Mouse (Mus musculus) kidney, postnatal 0 days (tissue): ENCODE data around the gene Txk. TPM values are rescaled to one million over a fixed set of nuclear protein-coding genes. Genes with fewer than 3 reads are reported as not detected.

Experiments used
- ATAC-seq: fragments of 200-750 bp; cut with Nextera tagmentation; replicated peaks from 2 replicates; pipeline ENCODE4 v1.8.0; 2017; ENCODE audit warnings: low read depth, moderate number of reproducible peaks, moderate TSS enrichment, moderate library complexity; ENCODE audit not compliant: low FRiP score
- DNase-seq: peaks from one replicate; pipeline ENCODE4 v3.0.0-alpha.2; 2016; ENCODE audit warnings: low spot score
- H3K27ac ChIP-seq: fragments of 300-500 bp; sonication (generic); 2 replicates; pipeline ENCODE4 v1.5.1; 2014; ENCODE audit warnings: mild to moderate bottlenecking
- H3K27me3 ChIP-seq: fragments of 300-500 bp; sonication (generic); 2 replicates; pipeline ENCODE4 v1.6.1; 2014; ENCODE audit warnings: low read length, mixed read lengths; ENCODE audit not compliant: insufficient read depth
- H3K36me3 ChIP-seq: fragments of 300-500 bp; sonication (generic); 2 replicates; pipeline ENCODE4 v1.6.1; 2014; ENCODE audit warnings: low read length, mixed read lengths; ENCODE audit not compliant: insufficient read depth
- H3K4me1 ChIP-seq: fragments of 300-500 bp; sonication (generic); replicated peaks from 2 replicates; pipeline ENCODE4 v1.6.1; 2014; ENCODE audit warnings: antibody characterized with exemption, low read length, mixed read lengths; ENCODE audit not compliant: insufficient read depth
- H3K4me2 ChIP-seq: fragments of 300-500 bp; sonication (generic); 2 replicates; pipeline ENCODE4 v1.6.1; 2014; ENCODE audit warnings: mild to moderate bottlenecking, low read length, moderate library complexity, mixed read lengths
- H3K4me3 ChIP-seq: fragments of 300-500 bp; sonication (generic); replicated peaks from 2 replicates; pipeline ENCODE4 v1.5.1; 2014; ENCODE audit warnings: low read depth, low read length
- H3K9ac ChIP-seq: fragments of 300-500 bp; sonication (generic); 2 replicates; pipeline ENCODE4 v1.6.1; 2014; ENCODE audit warnings: low read depth, low read length
- H3K9me3 ChIP-seq: fragments of 300-500 bp; sonication (generic); replicated peaks from 2 replicates; pipeline ENCODE4 v1.6.1; 2016; ENCODE audit warnings: low read length, inconsistent platforms, mixed read lengths
- CTCF ChIP-seq: IDR thresholded peaks from 2 replicates; pipeline ENCODE4 v1.5.1; 2016; ENCODE audit warnings: antibody characterized with exemption, low read depth, mild to moderate bottlenecking, moderate library complexity
- WGBS: fragments of 180-500 bp; shearing (Covaris S2); extraction: QIAGEN DNeasy Blood & Tissue Kit; methylation state at CpG from one replicate; pipeline ENCODE4 v1.1.7; 2014; 5-methylcytosine and 5-hydroxymethylcytosine counted together
- polyA plus RNA-seq: library from polyadenylated mRNA; unstranded; fragments of >200 nt; fragmentation: Nextera tagmentation; extraction: Ambion mirVana; gene quantifications from 2 replicates; pipeline ENCODE4 v1.2.1, GENCODE M21; 2015

Gene Txk
- 0.45 and 0.78 TPM in 2 replicates for polyA plus RNA-seq

DNA sequence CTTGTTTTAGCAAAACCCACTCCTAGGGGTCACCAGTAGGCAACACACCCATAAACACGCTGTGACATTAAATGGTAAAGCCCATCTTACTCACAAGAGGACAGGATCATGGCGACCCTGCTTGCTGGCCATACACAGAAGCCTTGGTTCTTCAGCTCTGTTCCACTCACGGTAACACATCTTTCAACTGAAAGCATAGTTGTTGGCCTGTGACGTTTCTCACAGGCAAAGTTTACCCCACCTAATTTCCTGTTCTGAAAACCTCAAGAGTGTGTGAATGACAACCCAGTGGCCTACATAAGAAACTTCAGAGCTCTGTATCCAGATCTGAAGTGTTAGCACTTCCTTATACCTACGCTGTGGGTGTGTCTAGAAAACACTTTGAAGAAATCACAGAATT is at the start of gene Txk:
Gene Txk (minus strand): TSS at position 193 of the 400 bp plus-strand sequence.
- 73% methylated on average over 5 of the region's 5 CpGs for WGBS
- Histone ChIP-seq H3K27ac (no peak within 1 kb of the TSS), H3K4me1 (no peaks in the 10 kb centered on the region), H3K4me3 (no peak within 1 kb of the TSS), H3K9me3 (no peaks in the 10 kb centered on the region), H3K36me3 (0 out of 2 replicates have a peak, but pooled peaks cover 5% of the 10 kb centered on the region), H3K4me2 (no peak within 1 kb of the TSS), H3K27me3 (no peaks in the 10 kb centered on the region), H3K9ac (no peak within 1 kb of the TSS)
- ATAC-seq, result no peak
- no peak for DNase-seq
- TF ChIP-seq CTCF, result no peak

DNA sequence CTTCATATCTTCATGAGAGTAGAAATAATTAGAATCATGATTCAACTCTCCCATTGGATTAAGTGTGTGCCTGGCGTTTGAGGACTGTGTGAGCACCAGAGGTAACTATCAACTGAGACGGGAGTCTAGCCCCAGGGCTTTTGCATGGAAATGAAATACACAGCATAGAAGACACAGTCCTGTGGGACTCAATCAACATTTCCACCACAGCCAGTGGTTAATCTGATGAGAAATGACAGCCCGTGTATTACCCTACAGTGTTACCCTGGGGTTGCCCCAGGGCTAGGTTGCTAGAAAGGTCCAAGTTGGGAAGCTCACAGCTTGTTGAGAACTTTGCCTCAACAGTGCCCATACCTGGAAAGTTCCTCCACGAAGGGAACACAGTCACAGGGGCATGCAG is 46.0 kb upstream of the Txk start:
- no peaks in the 10 kb centered on the region for H3K4me1 ChIP-seq
- ATAC-seq, result no peak
- DNase-seq, result no peak
- WGBS, result 77% methylated on average over 4 of the region's 4 CpGs
- no peak overlapping the region for H3K9ac ChIP-seq
- no peak overlapping the region for H3K4me3 ChIP-seq
- no peak overlapping the region for H3K27ac ChIP-seq
- TF ChIP-seq CTCF, result no peak
- H3K9me3 ChIP-seq, result no peaks in the 10 kb centered on the region
- H3K27me3 ChIP-seq, result no peaks in the 10 kb centered on the region
- H3K36me3 ChIP-seq, result no peaks in the 10 kb centered on the region
- no peak overlapping the region for H3K4me2 ChIP-seq

DNA sequence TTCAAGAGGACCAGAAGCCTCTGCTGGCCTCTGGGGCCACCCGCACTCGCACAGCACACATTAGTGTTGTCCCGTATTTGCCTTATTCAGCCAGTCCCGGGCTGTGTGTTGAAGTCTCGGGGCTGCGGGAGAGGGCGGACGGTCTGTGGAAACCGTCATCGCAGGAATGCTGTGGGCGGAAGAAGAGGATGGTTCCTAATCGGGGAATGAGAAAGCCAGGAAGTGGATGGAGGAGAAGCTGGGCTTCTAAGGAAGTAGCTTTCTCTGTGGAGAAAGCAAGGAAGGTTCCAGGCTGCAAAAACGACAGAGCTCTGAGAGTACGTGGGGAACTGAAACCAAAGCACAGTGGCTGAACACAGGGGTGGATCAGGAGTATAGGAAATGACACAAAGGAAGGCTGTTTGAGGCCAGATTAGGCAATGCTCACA is 43.6 kb upstream of the Txk start:
- Histone ChIP-seq H3K4me1 (no peaks in the 10 kb centered on the region; the same call in 1 of the 2 replicates), H3K4me2 (peak overlapping the region; percentile 43), H3K9ac (no peak overlapping the region), H3K27ac (peak overlapping the region; percentile 38), H3K4me3 (no peak overlapping the region; the same call in 1 of the 2 replicates), H3K9me3 (no peaks in the 10 kb centered on the region), H3K27me3 (no peaks in the 10 kb centered on the region), H3K36me3 (no peaks in the 10 kb centered on the region)
- peak; percentile 69 for DNase-seq
- ATAC-seq, result 0 out of 2 replicates have a peak, but pooled peaks have one; percentile 23
- 42% methylated on average over 14 of the region's 14 CpGs for WGBS
- TF ChIP-seq CTCF, result no peak

DNA sequence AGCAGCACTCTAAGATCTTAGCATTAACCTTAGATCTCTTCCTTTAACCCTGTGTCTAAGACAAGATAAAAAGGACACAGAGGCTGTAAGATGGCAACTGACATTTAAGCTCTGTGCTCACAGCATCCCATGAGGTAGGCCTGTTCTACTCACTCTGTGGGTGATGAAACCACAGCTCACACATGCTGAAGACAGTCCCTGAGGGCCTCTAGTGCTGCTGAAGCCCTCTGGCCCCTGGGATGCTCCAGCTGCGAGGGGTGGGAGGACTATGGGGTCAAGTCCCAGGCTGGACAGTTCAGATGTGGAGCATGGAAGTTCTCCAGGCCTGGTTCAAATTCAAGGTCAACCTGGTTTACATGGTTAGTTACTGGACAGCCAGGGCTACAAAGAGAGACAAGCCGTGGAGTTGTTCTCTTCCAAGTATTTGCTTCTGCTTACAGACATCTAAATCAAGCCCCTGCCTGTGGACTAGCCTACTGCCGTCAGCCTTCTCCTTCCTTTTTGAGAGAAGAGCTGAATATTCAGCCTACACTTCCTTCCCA is 40.8 kb upstream of the Txk start:
- no peaks in the 10 kb centered on the region; the same call in 1 of the 2 replicates for H3K4me1 ChIP-seq
- 60% methylated on average over 3 of the region's 3 CpGs for WGBS
- H3K36me3 ChIP-seq, result no peaks in the 10 kb centered on the region
- no peak overlapping the region for H3K4me3 ChIP-seq
- TF ChIP-seq CTCF, result no peak
- DNase-seq (no peak), ATAC-seq (no peak)
- no peaks in the 10 kb centered on the region for H3K9me3 ChIP-seq
- no peak overlapping the region for H3K27ac ChIP-seq
- no peaks in the 10 kb centered on the region for H3K27me3 ChIP-seq
- H3K4me2 ChIP-seq, result no peak overlapping the region
- no peak overlapping the region for H3K9ac ChIP-seq

DNA sequence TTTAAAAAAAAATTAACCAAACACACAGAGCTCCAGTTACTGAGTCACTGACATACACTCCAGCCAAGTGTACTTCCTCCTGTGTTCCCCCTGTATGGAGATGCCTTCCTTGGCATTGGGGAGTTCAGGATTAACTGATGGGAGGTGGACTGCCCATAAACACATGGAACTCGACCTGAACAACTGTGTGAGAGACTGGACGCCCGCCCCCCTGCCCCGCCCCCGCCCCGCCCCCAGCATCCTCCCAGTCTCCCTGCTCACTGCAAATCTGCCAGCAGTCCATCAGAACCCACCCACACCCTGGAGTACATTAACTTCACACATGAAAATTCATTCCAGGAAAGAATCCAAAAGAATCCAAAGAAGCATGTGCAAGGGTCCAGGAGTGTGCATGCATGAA is 39.2 kb upstream of the Txk start:
- Histone ChIP-seq H3K4me2 (no peak overlapping the region), H3K27me3 (no peaks in the 10 kb centered on the region), H3K4me3 (no peak overlapping the region), H3K4me1 (no peaks in the 10 kb centered on the region; the same call in 1 of the 2 replicates), H3K27ac (peak overlapping the region; percentile 47; the same call in 1 of the 2 replicates), H3K9me3 (no peaks in the 10 kb centered on the region), H3K9ac (no peak overlapping the region), H3K36me3 (no peaks in the 10 kb centered on the region)
- DNase-seq (peak; percentile 67), ATAC-seq (peak; percentile 93)
- TF ChIP-seq CTCF, result no peak
- 7% methylated on average over 6 of the region's 6 CpGs for WGBS

DNA sequence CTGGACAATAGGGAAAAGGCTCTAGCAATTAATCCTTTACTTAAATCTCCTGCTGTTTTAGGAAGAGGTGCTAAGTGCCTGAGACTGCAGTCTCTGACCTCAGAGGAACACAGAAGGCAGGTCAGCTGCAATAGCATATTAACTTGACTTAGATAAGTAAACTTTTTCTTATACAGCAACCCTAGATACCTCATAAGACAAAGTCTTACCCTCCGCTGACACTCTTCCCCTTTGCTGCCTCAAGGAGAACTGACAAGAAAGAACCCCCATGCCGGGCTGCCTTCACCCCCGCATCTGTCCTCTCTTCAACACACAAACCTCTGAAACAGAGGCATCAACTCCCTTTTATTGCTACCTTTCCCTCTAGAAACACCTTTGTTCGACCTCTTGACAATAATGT is 38.8 kb upstream of the Txk start:
- no peak for TF ChIP-seq CTCF
- no peaks in the 10 kb centered on the region; the same call in 1 of the 2 replicates for H3K4me1 ChIP-seq
- no peaks in the 10 kb centered on the region for H3K9me3 ChIP-seq
- H3K9ac ChIP-seq, result no peak overlapping the region
- no peak for DNase-seq
- peak overlapping the region; percentile 47; the same call in 1 of the 2 replicates for H3K27ac ChIP-seq
- no peak overlapping the region for H3K4me2 ChIP-seq
- no peak overlapping the region for H3K4me3 ChIP-seq
- H3K36me3 ChIP-seq, result no peaks in the 10 kb centered on the region
- WGBS, result 26% methylated on average over 4 of the region's 4 CpGs
- ATAC-seq, result no peak
- H3K27me3 ChIP-seq, result no peaks in the 10 kb centered on the region
